Mouse (Mus musculus) cerebellum, adult (tissue): ENCODE measurements at regions not wholly inside any gene's neighbourhood (a gene's known extent, or its start where the extent isn't known, plus 50 kb on each side); places are given as distances from the start of the nearest gene placed in this dataset.
A peak's percentile ranks its signal among the peaks of the same experiment; 100 is the strongest.
"Not testable (repeated sequence)": the region's sequence is repeated elsewhere in the genome, so short reads cannot be mapped to it uniquely, and the experiment has no call there.

Experiments used
- ATAC-seq: cut with Nextera tagmentation; 2 replicates; pipeline ENCODE4 v1.9.2; 2017; ENCODE audit warnings: mild to moderate bottlenecking, moderate library complexity, mixed read lengths; ENCODE audit not compliant: insufficient number of reproducible peaks, low FRiP score, low TSS enrichment

DNA sequence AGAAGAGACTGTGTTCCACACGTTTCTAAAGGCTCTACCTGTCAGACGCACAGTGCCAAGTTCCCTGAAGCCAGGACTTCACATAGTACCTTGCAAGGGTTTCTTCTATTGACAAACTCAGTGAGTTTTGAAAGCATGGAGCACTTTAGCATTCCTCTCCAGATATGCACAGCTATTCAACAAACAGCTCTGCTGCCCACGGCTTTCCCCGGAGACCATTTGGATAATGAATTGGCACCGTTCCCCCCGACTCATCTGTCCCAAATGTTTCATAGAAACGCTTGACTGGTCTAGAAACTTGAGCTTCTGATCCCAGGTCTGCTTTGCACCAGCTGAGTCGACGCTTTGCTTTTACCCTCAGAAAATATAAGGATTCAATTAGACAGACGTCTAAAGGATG, 162.2 kb upstream of the St6galnac5 start:
- no peak for ATAC-seq

DNA sequence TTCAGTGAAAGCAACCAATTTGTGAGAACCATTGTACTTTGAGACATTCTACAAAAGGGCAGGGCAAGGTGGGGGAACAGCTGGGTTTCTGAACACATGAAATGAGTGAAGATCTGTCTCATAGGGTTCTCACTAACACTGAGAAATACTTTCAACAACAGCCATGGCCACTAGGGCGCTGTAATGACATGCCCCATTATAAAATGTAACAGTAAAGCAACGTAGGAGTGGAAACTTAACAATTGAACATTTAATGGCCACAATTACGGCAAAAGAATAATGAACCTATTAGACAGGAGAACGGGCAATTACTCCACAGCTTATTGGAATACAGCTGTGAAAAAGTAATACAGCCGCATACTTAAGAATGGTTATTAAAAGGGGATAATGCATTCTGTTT, 158.9 kb upstream of the St6galnac5 start:
- no peak for ATAC-seq

DNA sequence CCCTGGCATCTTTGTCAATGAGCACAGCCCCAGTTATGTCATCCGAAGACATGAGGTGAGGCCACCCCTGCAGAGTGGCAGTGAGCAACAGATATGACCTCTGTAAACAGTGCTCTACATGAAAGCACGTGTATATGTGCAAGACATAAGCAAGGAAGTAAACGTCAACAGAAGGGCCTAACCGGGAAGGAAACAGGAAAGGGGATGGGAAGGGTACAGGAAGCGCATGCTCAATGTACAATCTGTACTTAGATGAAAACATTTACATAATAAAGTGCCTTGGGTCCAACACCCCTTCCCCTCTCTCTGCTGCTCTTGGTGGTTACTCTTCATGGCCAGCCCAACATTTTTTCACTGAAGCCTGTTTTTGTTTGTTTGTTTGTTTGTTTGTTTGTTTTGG, 143.3 kb upstream of the St6galnac5 start:
- ATAC-seq = no peak

DNA sequence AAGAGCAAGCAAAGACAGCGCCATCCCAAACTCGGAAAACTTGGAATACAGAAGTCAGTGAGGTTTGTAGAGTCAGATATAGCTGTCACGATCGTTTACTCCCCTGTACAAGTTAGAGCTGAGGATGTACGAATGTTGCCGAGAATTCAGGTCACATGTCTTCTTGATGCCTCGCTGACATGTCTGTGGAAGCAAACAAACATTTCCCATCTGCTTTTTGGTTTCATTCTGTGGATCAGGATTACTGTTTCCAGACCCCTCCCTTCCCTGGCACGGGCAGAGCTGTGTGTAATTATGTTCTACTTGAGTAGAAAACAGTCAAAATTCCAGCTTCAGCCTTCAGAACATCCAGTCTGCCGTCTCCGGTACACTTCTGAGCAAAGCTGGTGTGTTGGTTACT, 139.9 kb upstream of the St6galnac5 start:
- no peak for ATAC-seq

DNA sequence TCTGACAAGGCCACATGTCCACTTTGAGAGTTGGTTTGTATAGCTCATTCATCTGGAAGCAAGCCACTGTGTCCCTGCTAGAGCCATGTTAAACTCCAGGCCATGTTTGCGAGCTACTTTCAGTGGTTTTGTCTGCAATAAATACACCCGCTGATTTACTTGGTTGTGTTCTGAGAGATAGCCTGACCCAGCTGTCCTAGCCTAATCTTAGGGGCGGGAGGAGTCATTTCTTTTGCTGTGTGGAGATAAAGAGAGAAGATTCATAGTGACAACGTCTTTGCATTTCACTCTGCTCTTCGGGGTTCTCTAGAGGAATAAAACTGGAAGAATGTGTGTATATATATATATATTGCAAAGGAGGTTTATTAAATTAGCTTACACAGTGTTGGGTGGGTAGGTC, 137.1 kb upstream of the St6galnac5 start:
- no peak for ATAC-seq

DNA sequence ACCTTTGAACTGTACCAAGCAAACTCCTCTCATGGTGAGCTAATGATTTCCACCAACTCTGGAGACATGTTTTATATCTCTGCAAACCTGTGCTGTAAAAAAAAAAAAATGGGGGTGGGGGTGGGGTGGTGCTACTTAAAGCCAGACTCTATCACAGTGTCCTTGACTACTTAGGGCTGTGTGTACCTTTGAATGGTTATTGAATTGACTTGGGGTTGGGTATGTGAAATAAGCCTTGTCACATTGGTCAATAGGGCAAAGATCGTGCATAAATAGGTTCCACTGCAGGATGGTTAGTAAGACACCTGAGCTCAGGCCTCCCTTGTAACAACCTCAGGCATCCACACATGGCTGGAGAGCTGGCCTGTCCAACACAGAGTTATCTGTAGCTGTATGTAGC, 136.6 kb upstream of the St6galnac5 start:
- ATAC-seq = no peak

DNA sequence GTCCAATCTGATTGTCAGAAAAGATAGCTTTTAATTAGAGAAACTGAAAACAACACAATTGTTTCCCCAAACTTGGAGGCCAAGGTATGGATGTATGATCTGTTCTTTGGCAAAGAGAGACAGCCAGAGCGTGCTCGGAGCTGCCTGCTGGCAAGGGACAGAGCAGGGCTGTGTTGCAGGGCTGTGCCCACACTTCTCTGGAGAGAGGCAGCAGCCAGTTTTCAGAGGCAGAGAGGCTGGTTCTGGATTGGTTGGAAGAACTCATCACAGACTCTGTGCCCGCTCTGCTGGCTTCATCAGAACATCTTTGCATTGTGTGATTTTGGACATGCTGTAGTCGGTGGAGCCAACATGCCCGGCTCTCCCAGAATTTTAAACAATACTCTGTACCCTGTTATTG, 123.5 kb upstream of the St6galnac5 start:
- ATAC-seq = no peak

DNA sequence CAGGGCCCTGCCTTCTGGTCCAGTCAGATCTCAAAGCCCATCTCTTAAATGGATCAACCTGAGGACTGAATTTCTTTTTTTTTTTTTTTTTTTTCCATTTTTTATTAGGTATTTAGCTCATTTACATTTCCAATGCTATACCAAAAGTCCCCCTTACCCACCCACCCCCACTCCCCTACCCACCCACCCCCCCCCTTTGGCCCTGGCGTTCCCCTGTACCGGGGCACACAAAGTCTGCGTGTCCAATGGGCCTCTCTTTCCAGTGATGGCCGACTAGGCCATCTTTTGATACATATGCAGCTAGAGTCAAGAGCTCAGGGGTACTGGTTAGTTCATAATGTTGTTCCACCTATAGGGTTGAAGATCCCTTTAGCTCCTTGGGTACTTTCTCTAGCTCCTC, 108.5 kb upstream of the St6galnac5 start:
- not testable (repeated sequence) for ATAC-seq

DNA sequence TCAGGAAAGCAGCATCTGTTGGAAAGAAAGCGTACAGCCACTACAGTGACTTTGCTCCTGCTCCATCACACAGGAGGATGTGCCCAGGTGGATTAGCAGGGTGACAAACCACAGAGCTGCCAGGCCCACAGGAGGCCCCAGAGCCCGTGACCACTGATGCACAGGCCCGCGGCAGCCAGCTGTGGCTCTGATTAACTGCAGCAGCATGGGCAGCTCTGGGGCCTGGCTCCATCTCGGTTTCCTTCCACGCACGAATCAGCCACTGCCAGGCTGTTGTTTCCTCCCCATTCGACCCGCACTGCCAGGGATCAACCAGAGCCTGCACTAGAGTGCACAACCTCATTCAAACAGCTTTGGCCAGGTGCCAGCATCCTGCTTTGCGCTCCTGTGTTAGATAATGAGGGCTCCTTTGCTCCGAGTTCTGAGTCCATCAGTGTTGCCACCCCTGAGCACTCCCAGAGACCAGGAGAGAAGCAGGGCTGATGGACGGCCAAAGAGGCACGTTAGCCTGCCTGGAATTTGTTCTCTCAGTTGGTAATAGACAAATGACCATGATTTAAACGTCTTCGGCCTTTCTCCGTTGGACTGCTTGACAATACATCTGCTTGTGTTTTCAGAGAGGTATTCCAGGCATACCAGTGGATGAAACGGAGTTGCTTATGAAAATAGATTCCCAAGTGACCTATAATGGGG, 103.2 kb upstream of the St6galnac5 start:
- peak; percentile 47 for ATAC-seq

DNA sequence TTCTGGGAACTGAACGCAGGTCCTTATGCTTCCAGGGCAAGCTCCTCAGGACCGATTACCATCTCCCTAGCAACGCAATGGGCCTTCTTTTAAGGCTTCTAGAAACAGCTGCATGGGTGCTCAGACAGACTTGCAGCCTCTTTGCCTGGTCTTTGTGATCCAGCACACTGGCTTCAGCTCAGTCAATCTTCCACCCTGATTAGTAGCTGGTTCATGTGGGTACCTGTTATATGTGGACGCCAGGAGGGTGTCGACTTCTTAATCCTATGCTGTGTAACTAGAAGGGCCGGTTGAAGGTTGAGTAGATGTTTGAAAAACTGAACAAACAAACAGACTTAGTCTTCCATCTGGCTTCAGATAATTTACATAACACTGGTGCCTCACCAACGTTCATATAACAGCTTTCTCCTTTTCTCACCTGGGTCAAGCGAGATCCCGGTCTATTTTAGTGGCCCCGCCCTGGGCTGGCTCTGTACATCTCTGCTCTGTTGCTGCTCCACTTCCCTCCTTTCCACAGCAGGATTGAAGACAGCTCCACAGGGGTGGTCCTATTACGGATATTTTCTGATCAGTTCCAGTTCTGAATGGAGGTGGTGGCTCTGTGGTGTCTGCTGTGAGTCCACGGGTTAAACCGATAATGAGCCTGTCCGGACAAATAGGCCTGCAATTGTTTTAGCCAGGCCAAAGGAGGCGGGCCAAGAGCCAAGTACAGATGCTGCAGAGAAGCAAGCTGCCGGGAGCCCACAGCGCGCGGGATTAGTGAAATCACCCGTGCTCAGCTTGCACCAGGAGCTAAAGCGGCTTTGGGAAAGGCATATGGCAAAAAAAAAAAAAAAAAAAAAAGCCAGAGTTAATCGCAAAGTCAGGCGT, 102.4 kb upstream of the St6galnac5 start:
- peak; percentile 50 for ATAC-seq

DNA sequence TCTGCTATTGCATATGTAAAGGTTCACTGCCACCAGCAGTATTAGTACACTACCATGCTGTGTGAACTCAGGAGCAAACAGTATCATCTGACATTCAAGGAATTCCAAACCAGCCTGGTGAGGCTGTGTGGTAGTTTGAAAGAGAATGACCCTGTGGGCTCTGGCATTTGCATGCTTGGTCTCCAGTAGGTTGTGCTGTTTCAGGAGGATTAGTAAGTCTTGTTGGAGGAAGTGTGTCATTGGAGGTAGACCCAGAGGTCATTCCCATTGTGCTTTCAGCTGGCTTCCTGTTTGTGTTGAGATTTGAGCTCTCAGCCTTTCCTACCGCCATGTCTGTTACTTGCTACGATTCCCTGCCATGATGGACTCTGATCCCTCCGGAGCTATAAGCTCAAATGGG, 98.3 kb upstream of the St6galnac5 start:
- ATAC-seq = no peak

DNA sequence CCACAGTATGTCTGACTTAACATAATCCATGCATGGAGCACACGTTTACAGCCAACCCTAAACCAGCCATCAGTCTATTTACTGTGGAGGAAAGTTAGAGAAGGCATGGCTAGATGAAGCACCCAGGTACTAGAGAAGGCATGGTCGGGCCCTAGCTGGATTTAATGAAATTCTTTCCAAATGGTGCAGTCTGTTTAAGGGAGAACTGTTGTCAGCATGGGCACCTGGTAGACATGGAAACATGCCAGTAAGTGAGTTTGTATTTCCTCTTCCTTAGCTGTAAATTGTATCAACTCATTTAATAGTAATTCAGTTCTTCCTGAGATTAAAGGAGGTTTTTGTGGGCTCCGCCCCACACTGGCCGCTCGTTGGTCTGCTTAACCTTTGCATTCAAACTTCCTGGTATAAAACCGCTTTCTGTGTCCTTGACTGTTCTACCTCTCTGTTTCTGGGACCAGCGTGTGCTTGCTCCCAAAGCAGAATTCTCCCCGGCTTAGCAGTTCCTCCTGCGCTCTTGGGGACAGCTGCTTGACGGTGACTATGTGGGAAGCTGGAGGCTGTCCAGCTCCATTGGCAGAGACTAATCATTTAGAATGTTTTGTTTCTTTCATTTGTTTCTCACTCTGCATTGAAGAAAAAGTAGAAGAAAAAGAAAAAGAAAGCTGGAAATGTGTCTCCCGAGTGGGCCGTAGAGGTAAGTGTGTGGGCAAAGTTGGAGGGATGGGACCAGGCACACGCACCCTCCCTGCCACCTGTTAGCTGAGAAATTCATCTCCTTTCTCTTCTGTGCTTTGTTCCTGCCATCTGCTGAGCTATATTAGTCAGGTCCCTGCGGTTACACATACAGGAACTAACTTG, 96.0 kb upstream of the St6galnac5 start:
- ATAC-seq = peak; percentile 60

DNA sequence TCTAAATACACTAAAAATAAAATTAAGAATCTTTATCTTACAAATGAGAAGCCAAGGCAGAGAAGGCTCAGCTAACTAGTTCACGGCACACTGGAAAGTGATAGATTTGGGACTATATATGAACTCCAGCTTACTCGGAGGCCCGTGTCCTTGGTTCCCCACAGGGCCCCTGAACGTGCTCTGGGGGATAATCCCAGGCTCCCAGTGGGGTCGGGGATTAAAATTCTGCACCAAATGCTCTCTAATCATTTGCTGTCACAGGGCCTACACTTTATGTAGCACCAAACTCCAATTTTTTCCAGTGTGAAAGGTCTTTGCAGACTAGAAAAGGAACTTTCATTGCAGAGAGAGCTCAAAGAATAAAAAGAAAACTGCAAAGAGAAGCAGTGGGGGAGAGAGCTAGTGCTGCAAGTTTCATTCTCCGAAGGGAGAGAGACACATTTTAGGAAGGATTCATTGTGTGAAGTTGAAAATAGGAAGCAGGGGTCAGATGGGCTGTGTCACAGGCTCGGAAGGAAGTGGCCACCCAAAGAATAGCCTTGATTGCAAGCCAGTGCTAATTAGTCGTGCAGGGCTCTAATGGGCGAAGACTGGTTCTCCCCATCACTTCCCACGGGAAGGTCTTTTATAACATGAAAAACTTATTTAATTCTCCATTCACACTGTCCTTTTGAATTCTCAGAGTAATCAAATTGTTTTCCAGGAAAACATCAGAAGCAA, 90.3 kb upstream of the St6galnac5 start:
- ATAC-seq = no peak

DNA sequence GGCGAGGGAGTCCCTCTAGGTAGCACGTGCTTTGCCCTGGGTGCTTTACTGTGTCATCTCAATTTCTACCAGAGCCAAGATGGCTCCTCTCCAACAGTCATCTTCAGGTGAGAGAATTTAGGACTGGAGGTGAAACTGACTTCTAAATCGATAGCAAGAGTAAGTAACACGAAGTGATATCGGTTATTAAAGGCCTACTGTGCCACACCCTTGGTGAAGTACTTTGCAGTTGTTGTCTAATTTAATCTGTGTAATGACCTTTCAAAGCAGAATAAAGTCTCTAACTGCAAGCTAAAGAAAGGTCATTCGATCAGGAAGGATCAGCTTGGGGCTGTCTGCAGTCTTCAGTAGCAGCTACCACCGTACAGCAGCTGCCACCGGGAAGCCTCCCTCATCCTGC, 89.5 kb upstream of the St6galnac5 start:
- ATAC-seq = no peak

DNA sequence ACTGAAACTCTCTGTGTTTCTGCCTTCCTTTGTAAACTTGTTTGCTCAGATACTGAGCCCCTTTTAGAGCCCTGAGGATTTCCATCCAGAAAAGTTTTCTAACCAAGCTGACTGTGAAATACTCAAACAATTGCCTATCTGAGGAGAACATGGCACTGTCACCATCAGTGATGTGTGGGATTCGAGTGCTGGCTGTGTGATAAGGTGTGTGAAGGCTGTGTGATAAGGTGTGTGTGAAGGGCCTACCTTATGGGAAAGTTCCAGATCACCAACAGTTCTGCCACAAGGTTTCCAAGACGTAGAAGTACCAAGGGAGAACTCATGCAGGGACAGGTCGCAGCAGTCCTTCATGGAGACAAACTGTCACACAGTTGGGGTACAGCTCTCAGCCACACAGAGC, 89.1 kb upstream of the St6galnac5 start:
- ATAC-seq = no peak

DNA sequence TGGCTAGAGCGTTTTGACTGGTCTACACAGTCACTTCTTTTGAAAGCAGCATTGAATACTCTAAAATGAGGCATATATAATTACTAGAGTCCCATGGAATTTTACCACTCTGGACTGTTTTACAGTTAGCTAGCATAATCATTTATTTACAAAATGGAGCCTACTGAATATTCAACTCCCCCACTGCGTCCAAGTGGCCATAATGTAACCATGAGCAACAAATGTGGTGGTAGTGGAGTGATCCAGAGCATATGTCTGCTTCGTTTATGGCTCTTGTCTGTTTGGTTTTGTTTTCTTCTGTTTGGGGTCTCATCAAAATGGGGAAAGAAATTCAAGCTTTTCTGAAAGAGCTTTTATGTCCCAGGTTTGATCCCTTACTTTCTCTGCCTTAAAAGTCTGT, 83.8 kb upstream of the St6galnac5 start:
- ATAC-seq = no peak

DNA sequence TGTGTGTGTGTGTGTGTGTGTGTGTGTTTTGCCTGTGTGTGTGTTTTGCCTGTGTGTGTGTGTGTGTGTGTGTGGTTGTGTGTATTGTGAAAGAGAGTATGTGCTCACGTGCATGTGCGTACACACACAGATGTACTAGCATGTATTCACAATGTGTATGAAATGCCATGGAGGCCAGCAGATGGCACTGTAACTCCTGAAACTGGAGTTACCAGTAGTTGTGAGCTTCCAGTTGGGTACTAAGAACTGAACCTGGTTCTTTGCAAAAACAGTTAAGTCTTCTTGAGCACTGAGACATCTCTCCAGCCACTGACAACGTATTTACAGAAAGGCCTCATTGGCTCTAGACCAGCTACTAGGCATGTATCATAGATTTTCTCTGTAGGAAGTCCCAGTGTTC, 71.1 kb upstream of the St6galnac5 start:
- no peak for ATAC-seq

DNA sequence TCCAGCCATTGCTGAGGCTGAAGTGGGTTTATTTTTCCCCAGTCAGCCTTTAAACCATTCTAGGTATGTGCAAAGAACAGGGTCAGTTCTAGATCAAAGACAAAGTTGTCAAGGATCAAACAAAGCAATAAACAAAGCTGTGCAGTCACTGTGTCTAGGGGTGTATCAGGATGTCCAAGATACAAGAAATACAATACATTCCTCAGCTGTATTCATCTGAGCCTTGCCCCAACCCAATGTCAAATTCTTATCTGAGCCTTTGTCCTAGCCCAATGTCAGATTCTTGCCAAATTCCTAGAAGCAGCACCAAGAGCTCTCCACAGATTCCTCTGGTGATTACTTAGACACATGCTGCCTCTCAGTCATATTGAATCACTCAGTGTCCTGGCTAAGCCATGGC, 69.5 kb upstream of the St6galnac5 start:
- ATAC-seq = no peak

DNA sequence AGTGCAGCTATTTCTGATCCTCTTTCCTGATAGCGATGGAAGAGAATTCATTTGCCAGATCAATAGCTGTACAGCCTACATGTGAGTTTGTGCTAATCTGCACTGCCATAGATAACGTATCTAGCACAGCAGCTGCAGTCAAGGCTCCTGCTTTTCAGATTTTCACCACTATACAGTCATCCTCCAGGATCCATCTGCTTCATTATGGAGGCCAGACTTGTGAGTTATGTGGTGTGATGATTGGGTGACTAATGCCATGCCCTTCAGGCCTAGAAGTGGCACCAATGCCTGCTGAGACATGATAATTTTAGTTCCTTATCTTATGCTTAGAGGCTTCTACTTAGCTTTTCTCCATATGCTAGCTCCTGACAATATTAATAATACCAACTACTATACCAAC, 63.3 kb upstream of the St6galnac5 start:
- ATAC-seq = no peak

DNA sequence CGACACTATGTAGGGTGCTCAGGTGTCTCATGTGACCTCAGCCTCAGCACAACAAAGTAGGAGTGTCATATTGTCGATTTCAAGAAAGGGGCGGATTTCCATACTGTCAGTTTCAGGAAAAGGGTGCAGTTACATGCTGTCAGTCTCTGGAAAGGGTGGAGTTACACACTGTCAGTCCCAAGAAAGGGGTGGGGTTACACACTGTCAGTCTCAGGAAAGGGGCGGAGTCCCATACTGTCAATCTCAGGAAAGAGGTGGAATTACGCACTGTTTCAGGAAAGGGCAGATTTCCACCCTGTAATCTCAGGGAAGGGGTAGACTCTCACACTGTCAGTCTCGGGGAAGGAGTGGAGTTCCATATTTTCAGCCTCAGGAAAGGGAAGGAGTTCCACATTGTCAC, 51.9 kb upstream of the St6galnac5 start:
- no peak for ATAC-seq
